Mouse (Mus musculus): Measurements from ENCODE around the gene Arpc1a.
A peak's percentile ranks its signal among the peaks of the same experiment; 100 is the strongest.
"Not testable (repeated sequence)": the region's sequence is repeated elsewhere in the genome, so short reads cannot be mapped to it uniquely, and the experiment has no call there.

Arpc1a gene

GRCm38 (mm10) chr5:145083632-145084451 is at the start of gene Arpc1a, which contains the start of gene Kpna7:
Gene Arpc1a, plus strand, starts transcription at chr5:145083830.
Gene Kpna7, minus strand, starts transcription at chr5:145084030.
- DNase-seq (ENCODE audit: low read depth) = peak; percentile 87

- no peak for DNase-seq (ENCODE audit: low read depth)
These were observed 42.0 kb upstream of the Arpc1a start for GRCm38 (mm10) chr5:145041628-145042027.

GRCm38 (mm10) chr5:145042690-145043089 is 40.9 kb upstream of the Arpc1a start, which contains the start of gene 1700018F24Rik:
Gene 1700018F24Rik, plus strand, starts transcription at chr5:145042990.
- not testable (repeated sequence) for DNase-seq (ENCODE audit: low read depth)

- not testable (repeated sequence) for DNase-seq (ENCODE audit: low read depth)
These were observed 29.4 kb upstream of the Arpc1a start for GRCm38 (mm10) chr5:145054187-145054586.

- DNase-seq (ENCODE audit: low read depth) = no peak
These were observed 25.7 kb upstream of the Arpc1a start for GRCm38 (mm10) chr5:145057907-145058306.

- no peak for DNase-seq (ENCODE audit: low read depth)
These were observed 24.9 kb upstream of the Arpc1a start for GRCm38 (mm10) chr5:145058722-145059121.

- no peak for DNase-seq (ENCODE audit: low read depth)
These were observed 24.1 kb upstream of the Arpc1a start for GRCm38 (mm10) chr5:145059524-145059923.

GRCm38 (mm10) chr5:145064765-145065340 is 18.8 kb upstream of the Arpc1a start:
- no peak for DNase-seq (ENCODE audit: low read depth)

DNA sequence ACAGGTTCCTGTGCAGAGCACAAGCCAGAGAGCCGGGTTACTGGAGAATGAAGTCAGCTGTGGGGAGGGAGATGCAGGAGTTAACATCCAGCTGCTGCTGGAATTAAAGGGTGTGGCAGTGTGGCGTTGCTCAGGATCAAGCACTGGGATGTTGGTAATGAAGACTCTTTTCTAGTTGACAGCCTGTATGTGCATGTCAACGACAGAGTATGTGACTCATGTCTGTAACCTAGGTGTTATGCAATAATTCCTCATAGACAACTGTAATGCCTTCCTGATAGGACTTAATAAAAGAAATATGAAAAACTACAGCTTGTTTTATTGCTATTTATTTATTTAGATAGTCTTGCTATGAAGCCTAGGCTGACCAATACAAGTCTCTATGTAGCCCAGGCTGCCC is 14.8 kb upstream of the Arpc1a start:
- no peak for DNase-seq (ENCODE audit: low read depth)

DNA sequence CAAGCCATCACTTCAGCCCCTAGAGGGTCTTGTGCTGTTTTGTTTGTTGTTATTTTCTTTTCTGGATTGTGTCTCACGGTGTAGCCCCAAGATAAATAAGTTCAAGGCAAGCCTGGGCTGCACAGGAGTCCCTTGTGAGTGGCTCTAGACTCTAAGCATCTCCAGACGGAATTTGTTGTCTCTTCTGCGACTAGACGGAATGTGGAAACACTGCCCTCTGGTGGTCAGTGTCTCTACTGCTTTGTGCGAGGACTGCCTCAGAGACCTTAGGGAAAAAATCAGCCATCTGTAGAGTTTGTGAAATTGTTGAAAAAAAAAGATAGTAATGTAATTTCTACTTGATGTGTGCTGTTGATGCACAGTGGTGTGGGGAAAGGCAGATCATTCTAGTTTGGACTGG is 13.9 kb upstream of the Arpc1a start:
- peak; percentile 36 for DNase-seq (ENCODE audit: low read depth)

GRCm38 (mm10) chr5:145071342-145071741 is 12.3 kb upstream of the Arpc1a start:
- DNase-seq (ENCODE audit: low read depth) = no peak

DNA sequence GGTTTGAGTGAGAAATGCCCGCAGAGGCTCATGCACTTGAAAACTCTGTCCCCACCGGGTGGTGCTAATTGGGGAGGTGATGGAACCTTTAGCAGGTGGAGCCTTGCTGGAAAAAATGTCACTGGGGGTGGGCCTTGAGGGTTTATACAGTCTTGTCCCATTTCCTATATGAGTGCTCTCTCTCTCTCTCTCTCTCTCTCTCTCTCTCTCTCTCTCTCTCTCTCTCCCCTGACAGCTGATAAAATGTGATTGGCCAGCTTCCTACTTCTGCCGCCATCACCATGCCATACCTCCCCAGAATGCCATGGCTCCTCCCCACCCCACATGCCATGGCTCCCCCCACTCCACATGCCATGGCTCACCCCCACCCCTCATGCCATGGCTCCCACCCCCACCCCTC is 8.5 kb upstream of the Arpc1a start:
- DNase-seq (ENCODE audit: low read depth) = no peak

- DNase-seq (ENCODE audit: low read depth) = no peak
These were observed 1.6 kb upstream of the Arpc1a start for GRCm38 (mm10) chr5:145081866-145082613.

- DNase-seq (ENCODE audit: low read depth) = not testable (repeated sequence)
These were observed 429 bp upstream of the Arpc1a start for GRCm38 (mm10) chr5:145083201-145083600.

GRCm38 (mm10) chr5:145084822-145085221 is 1.2 kb downstream of the Arpc1a start:
- DNase-seq (ENCODE audit: low read depth) = no peak

- no peak for DNase-seq (ENCODE audit: low read depth)
These were observed 4.6 kb downstream of the Arpc1a start for GRCm38 (mm10) chr5:145088186-145088585.

DNA sequence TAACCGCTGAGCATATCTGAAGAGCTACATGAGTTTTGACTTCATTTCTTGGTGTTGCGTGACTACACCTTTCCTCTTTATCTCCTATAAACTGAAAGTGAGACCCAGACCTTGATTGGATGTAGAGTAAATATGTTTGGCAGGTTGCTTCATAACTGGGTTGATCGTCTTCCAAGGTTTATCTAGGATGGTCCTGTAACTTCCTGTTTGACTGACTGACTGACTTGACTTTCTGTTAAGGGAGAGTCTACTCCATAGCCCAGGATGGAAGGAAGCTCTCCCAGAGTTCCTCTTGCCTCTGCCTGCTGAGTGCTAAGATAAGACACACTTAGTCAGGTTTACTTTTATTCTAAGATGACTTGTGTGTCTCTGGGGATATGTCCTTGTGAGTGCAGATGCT is 6.2 kb downstream of the Arpc1a start:
- DNase-seq (ENCODE audit: low read depth) = no peak

GRCm38 (mm10) chr5:145096195-145096594 is 12.6 kb downstream of the Arpc1a start:
- DNase-seq (ENCODE audit: low read depth) = no peak

DNA sequence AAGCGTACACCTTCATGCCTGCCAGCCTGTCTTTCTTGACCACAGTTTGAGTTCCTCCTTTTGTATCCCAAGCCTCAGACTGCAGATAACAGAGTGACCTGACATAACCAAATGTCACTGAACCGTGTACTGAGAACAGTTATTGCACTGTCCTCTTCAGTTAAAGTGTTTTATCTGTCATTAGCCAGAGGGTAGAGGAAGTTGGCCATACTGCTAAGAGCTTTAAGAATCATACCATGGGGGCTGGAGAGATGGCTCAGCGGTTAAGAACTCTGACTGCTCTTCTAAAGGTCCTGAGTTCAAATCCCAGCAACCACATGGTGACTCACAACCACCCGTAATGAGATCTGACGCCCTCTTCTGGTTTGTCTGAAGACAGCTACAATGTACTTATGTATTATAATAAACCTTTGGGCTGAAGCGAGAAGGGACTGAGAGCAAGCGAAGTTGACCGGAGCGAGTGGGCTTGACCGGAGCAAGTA is 14.8 kb downstream of the Arpc1a start:
- no peak for DNase-seq (ENCODE audit: low read depth)

DNA sequence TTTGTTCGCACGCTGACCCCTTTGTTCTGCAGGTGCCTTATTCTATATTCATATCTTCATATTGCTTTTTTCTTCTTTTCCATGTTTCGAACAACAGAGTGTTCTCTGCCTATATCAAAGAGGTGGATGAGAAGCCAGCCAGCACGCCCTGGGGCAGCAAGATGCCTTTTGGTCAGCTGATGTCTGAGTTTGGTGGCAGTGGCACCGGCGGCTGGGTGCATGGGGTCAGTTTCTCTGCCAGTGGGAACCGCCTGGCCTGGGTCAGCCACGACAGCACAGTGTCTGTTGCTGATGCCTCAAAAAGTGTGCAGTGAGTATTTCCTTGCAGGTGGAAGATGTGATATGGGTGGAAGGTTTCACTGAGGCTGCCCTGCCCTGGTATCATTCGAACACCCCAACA is 17.3 kb downstream of the Arpc1a start:
- DNase-seq (ENCODE audit: low read depth) = no peak

GRCm38 (mm10) chr5:145101451-145101850 is 17.8 kb downstream of the Arpc1a start:
- DNase-seq (ENCODE audit: low read depth) = not testable (repeated sequence)

DNA sequence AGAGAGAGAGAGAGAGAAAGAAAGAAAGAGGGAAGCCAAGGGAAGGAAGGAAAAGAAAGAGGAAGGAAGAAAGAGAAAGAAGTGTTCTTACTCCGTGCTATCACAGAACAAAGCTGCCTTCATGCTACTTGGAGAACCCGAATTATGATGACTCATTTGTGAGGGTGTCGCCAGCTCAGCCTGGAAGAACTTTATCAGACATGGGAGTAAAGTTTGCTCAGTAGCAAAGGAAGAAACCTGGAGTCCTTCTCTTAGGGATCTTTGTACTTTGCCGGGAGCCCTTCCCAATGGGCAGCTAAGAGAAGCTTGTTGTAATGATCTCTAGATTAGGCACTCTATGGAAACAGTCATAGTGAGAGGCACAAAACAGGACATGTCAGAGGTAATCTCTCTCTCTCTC is 19.1 kb downstream of the Arpc1a start:
- DNase-seq (ENCODE audit: low read depth) = peak; percentile 51

DNA sequence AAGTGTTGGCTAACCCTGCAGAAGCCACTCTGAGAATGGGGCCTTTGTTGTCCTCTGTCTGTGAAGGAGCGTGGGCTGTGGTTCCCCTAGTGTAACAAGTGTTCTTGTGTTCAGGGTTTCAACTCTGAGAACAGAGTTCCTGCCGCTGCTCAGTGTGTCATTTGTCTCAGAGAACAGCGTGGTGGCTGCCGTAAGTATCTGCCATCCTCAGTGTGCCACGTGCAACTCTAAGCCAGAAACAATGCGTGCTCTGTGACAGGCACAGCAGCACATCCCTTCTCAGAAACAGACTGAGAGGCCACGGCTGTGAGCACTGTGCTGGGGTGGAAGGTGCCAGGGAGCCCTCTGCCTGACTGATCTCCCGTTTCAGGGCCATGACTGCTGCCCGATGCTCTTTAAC is 20.7 kb downstream of the Arpc1a start:
- DNase-seq (ENCODE audit: low read depth) = no peak
